Mouse (Mus musculus) c-Kit-positive CD71-negative TER-119-negative erythroid progenitor cells, embryonic 14.5 days (primary cell): Measurements from ENCODE around the gene Pfkp.

Experiments
- DNase-seq: peaks from one replicate; pipeline ENCODE4 v3.0.0-alpha.2; 2013; ENCODE audit warnings: low read depth

The Pfkp gene

GRCm38 (mm10) chr13:6636976-6637375, 11.6 kb downstream of the Pfkp start:
- no peak for DNase-seq

GRCm38 (mm10) chr13:6636520-6636919, 12.1 kb downstream of the Pfkp start:
- DNase-seq, result no peak

GRCm38 (mm10) chr13:6635138-6636076, 13.2 kb downstream of the Pfkp start:
- no peak for DNase-seq

- no peak for DNase-seq
Measured at GRCm38 (mm10) chr13:6634063-6634462, 14.5 kb downstream of the Pfkp start.

- DNase-seq, result no peak
Measured at GRCm38 (mm10) chr13:6633524-6633923, 15.1 kb downstream of the Pfkp start.

- no peak for DNase-seq
Measured at GRCm38 (mm10) chr13:6632935-6633334, 15.6 kb downstream of the Pfkp start.

- no peak for DNase-seq
Measured at GRCm38 (mm10) chr13:6632513-6632912, 16.1 kb downstream of the Pfkp start.

GRCm38 (mm10) chr13:6631772-6632510, 16.6 kb downstream of the Pfkp start:
- DNase-seq, result no peak

- DNase-seq, result no peak
Measured at GRCm38 (mm10) chr13:6630660-6631059, 17.9 kb downstream of the Pfkp start.

- no peak for DNase-seq
Measured at GRCm38 (mm10) chr13:6629927-6630326, 18.6 kb downstream of the Pfkp start.

GRCm38 (mm10) chr13:6628998-6629764, 19.4 kb downstream of the Pfkp start:
- no peak for DNase-seq

- DNase-seq, result no peak
Measured at GRCm38 (mm10) chr13:6628261-6628660, 20.3 kb downstream of the Pfkp start.

GRCm38 (mm10) chr13:6627352-6627751, 21.2 kb downstream of the Pfkp start:
- no peak for DNase-seq

GRCm38 (mm10) chr13:6626508-6627114, 22.0 kb downstream of the Pfkp start:
- no peak for DNase-seq

GRCm38 (mm10) chr13:6625942-6626341, 22.6 kb downstream of the Pfkp start:
- no peak for DNase-seq

GRCm38 (mm10) chr13:6624604-6625003, 24.0 kb downstream of the Pfkp start:
- DNase-seq, result no peak

- DNase-seq, result no peak
Measured at GRCm38 (mm10) chr13:6624121-6624520, 24.5 kb downstream of the Pfkp start.

GRCm38 (mm10) chr13:6621831-6622230, 26.7 kb downstream of the Pfkp start:
- no peak for DNase-seq

GRCm38 (mm10) chr13:6620250-6620649, 28.3 kb downstream of the Pfkp start:
- DNase-seq, result no peak

- no peak for DNase-seq
Measured at GRCm38 (mm10) chr13:6618711-6619110, 29.9 kb downstream of the Pfkp start.

- no peak for DNase-seq
Measured at GRCm38 (mm10) chr13:6613690-6614445, 34.7 kb downstream of the Pfkp start.
